Mouse (Mus musculus): ENCODE measurements around the gene Ccdc7a. TPM values are rescaled to one million over a fixed set of nuclear protein-coding genes. Genes with fewer than 3 reads are reported as not detected.

Ccdc7a gene
- polyA plus RNA-seq, 1 experiment, result not detected

DNA sequence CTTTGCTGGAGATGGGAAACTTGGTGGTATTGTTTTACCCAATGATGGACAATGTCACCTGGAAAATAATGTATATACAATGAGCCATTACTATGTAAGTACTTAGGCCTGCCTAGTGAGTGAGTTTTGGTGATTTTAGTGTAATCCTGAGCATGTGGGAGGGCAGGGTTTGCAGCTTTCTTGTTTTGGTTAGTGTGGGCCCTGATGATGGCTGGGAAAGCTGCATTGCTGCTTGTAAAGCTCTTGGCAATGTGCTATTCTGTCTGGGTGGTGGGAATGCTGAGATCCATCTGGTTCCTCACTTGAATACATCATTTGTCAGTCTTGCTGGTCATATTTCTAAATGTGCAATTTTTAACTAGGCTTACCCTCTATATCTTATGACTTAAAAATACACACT lies 349.1 kb downstream of the Ccdc7a start:
- H3K27me3 ChIP-seq (ENCODE audit: control insufficient read depth, insufficient read depth, low read length), result no peaks in the 10 kb centered on the region
- H3K27ac ChIP-seq (ENCODE audit: insufficient read depth, low read length), result no peak overlapping the region
- no peak for TF ChIP-seq POLR2A (IDR thresholded peaks at IDR 0.05; ENCODE audit: low read depth, low read length)
- TF ChIP-seq CTCF (IDR thresholded peaks at IDR 0.05; ENCODE audit: extremely low read depth, insufficient read depth, insufficient read length, insufficient replicate concordance), result no peak
- H3K4me1 ChIP-seq (ENCODE audit: control insufficient read depth, insufficient read depth, insufficient read length), result no peaks in the 10 kb centered on the region
- no peak overlapping the region for H3K4me3 ChIP-seq (ENCODE audit: extremely low read depth, insufficient read depth, insufficient read length)
- peaks cover 26% of the 10 kb centered on the region for H3K36me3 ChIP-seq (ENCODE audit: control insufficient read depth, insufficient read depth, low read length)
- no peak for DNase-seq (ENCODE audit: low read depth in 1 of 2, low spot score in 2 of 2)

DNA sequence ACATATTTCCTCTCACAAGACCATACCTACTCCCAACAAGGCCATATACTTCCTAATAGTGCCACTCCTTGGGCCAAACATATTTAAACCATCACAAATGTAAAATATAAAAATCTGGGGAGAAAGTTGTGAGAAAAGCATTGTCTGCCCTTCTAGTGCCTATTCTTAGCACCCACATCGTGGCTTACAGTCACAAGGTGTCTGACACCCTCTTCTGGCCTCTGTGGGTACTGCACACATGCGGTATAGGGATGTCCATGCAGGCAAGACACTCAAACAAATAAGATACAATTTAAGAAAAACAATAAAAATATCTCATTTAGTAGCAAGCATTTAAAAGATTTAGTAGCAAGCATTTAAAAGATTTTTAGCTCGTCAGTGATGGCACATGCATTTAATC lies 356.1 kb downstream of the Ccdc7a start:
- Histone ChIP-seq H3K4me1 (ENCODE audit: control insufficient read depth, insufficient read depth, insufficient read length) (no peaks in the 10 kb centered on the region), H3K36me3 (ENCODE audit: control insufficient read depth, insufficient read depth, low read length) (peaks cover 13% of the 10 kb centered on the region), H3K27ac (ENCODE audit: insufficient read depth, low read length) (no peak overlapping the region), H3K27me3 (ENCODE audit: control insufficient read depth, insufficient read depth, low read length) (no peaks in the 10 kb centered on the region), H3K4me3 (ENCODE audit: extremely low read depth, insufficient read depth, insufficient read length) (no peak overlapping the region)
- WGBS, result 49% methylated on average over 3 of the region's 3 CpGs
- DNase-seq (ENCODE audit: low read depth in 1 of 2, low spot score in 2 of 2), result peak; percentile 50 to 71
- TF ChIP-seq POLR2A (IDR thresholded peaks at IDR 0.05; ENCODE audit: low read depth, low read length) (no peak), CTCF (IDR thresholded peaks at IDR 0.05; ENCODE audit: extremely low read depth, insufficient read depth, insufficient read length, insufficient replicate concordance) (peak; percentile 67; the same call in 1 of the 2 replicates)

DNA sequence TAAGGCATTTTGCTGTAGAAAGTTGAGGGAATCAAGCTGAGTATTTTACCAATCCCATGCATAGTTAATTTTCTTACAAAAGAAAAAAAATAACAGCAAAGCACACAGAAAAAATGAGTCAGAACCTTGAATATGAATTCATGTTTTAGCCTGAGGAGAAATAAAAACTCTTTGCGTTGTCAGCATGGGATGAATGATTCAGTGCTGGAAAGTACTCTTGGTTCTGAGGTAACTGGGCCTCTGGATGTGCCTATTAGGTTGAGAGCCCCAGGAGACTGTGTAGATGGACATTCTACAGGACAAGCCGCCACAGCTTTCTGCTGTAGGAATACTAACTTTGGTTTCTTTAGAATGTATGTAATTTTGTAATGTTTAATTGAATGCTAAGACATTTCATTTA lies 360.5 kb downstream of the Ccdc7a start:
- no peak overlapping the region for H3K27ac ChIP-seq (ENCODE audit: insufficient read depth, low read length)
- no peak for DNase-seq (ENCODE audit: low read depth in 1 of 2, low spot score in 2 of 2)
- TF ChIP-seq CTCF (IDR thresholded peaks at IDR 0.05; ENCODE audit: extremely low read depth, insufficient read depth, insufficient read length, insufficient replicate concordance), result no peak
- TF ChIP-seq POLR2A (IDR thresholded peaks at IDR 0.05; ENCODE audit: low read depth, low read length), result no peak
- no peaks in the 10 kb centered on the region for H3K27me3 ChIP-seq (ENCODE audit: control insufficient read depth, insufficient read depth, low read length)
- WGBS, result 89% methylated on average over 2 of the region's 2 CpGs
- no peaks in the 10 kb centered on the region for H3K4me1 ChIP-seq (ENCODE audit: control insufficient read depth, insufficient read depth, insufficient read length)
- no peak overlapping the region for H3K4me3 ChIP-seq (ENCODE audit: extremely low read depth, insufficient read depth, insufficient read length)
- H3K36me3 ChIP-seq (ENCODE audit: control insufficient read depth, insufficient read depth, low read length), result no peaks in the 10 kb centered on the region; the same call in 1 of the 2 replicates

DNA sequence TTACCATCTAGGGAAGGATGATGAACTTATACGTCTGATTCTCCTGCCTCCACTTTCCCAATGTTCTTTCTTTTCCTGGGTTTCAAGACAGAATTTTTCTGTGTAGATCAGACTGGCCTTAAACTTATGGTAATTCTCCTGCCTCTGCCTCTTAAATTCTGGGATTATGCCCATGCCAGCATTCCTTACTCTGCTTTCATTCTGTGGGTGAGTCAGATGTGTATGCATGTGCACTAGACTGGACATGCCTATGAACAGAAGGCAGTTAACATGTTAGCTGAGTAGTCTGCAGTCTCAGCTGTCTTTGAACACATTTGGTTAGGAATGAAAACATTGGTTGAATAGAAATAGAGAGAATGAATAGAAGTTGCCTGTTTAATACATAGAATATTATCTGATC lies 360.9 kb downstream of the Ccdc7a start:
- WGBS, result 85% methylated on average over 1 of the region's 1 CpGs
- Histone ChIP-seq H3K4me1 (ENCODE audit: control insufficient read depth, insufficient read depth, insufficient read length) (no peaks in the 10 kb centered on the region), H3K27ac (ENCODE audit: insufficient read depth, low read length) (no peak overlapping the region), H3K4me3 (ENCODE audit: extremely low read depth, insufficient read depth, insufficient read length) (no peak overlapping the region), H3K27me3 (ENCODE audit: control insufficient read depth, insufficient read depth, low read length) (no peaks in the 10 kb centered on the region), H3K36me3 (ENCODE audit: control insufficient read depth, insufficient read depth, low read length) (no peaks in the 10 kb centered on the region; the same call in 1 of the 2 replicates)
- DNase-seq (ENCODE audit: low read depth in 1 of 2, low spot score in 2 of 2), result no peak
- TF ChIP-seq POLR2A (IDR thresholded peaks at IDR 0.05; ENCODE audit: low read depth, low read length) (no peak), CTCF (IDR thresholded peaks at IDR 0.05; ENCODE audit: extremely low read depth, insufficient read depth, insufficient read length, insufficient replicate concordance) (no peak)

DNA sequence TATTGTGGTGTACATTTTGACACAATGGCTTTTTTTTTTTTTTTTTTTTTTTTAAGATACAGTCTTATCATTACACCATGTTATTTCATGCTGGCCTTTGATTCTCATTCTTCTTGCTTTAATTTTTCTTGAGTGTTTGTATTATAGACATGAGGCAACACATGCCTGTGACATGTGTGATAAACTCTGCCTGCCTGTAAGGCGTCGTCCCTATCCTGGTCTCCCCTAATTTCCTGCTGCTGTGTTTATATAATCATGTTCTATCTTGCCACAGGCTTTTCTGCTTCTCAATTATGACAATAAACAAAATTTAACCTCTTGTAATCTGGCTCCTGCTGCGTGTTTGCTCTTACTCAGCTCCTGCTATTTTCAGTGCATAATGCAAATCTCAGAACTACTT lies 367.4 kb downstream of the Ccdc7a start:
- peaks cover 2% of the 10 kb centered on the region; the same call in 1 of the 2 replicates for H3K4me1 ChIP-seq (ENCODE audit: control insufficient read depth, insufficient read depth, insufficient read length)
- H3K27me3 ChIP-seq (ENCODE audit: control insufficient read depth, insufficient read depth, low read length), result no peaks in the 10 kb centered on the region
- H3K36me3 ChIP-seq (ENCODE audit: control insufficient read depth, insufficient read depth, low read length), result no peaks in the 10 kb centered on the region
- TF ChIP-seq CTCF (IDR thresholded peaks at IDR 0.05; ENCODE audit: extremely low read depth, insufficient read depth, insufficient read length, insufficient replicate concordance) (no peak), POLR2A (IDR thresholded peaks at IDR 0.05; ENCODE audit: low read depth, low read length) (no peak)
- H3K4me3 ChIP-seq (ENCODE audit: extremely low read depth, insufficient read depth, insufficient read length), result no peak overlapping the region
- DNase-seq (ENCODE audit: low read depth in 1 of 2, low spot score in 2 of 2), result no peak
- no peak overlapping the region for H3K27ac ChIP-seq (ENCODE audit: insufficient read depth, low read length)
- WGBS, result 88% methylated on average over 3 of the region's 3 CpGs

DNA sequence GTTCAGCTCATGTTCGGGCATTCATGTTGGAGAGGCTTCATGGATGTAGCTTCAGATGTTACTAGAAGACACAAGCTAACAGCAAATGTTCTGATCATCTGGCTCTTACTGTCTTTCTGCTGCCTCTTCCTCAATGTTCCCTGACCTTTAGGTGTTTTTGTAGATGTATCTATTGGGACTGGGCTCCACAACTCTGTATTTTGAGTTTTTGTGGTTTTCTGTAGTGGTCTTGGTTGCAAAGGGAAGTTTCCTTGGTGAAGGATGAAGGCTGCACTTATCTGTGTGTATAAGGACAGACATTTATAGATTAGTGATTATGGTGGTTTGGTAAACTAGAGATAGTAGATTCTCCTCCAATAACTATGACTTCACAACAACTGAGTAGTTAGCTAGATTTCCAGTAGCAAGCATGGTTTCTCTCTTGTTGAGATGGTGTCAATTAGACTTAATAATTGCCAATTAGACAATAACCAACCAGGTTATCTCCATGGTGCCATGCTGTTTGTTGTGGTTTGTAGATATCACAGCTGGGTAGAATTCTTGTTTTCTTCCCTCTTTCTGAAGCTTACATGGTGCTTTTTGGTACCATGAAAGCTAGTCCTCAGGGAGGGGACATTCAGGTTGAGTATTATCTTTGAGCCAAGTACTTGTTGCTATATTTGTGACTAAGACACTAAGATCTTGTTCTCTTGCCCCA lies 368.5 kb downstream of the Ccdc7a start:
- Histone ChIP-seq H3K27me3 (ENCODE audit: control insufficient read depth, insufficient read depth, low read length) (no peaks in the 10 kb centered on the region), H3K4me3 (ENCODE audit: extremely low read depth, insufficient read depth, insufficient read length) (no peak overlapping the region), H3K4me1 (ENCODE audit: control insufficient read depth, insufficient read depth, insufficient read length) (peaks cover 2% of the 10 kb centered on the region; the same call in 1 of the 2 replicates), H3K36me3 (ENCODE audit: control insufficient read depth, insufficient read depth, low read length) (no peaks in the 10 kb centered on the region), H3K27ac (ENCODE audit: insufficient read depth, low read length) (no peak overlapping the region)
- no peak for TF ChIP-seq POLR2A (IDR thresholded peaks at IDR 0.05; ENCODE audit: low read depth, low read length)
- TF ChIP-seq CTCF (IDR thresholded peaks at IDR 0.05; ENCODE audit: extremely low read depth, insufficient read depth, insufficient read length, insufficient replicate concordance), result no peak
- no peak for DNase-seq (ENCODE audit: low read depth in 1 of 2, low spot score in 2 of 2)
- 93% methylated on average over 1 of the region's 1 CpGs for WGBS

DNA sequence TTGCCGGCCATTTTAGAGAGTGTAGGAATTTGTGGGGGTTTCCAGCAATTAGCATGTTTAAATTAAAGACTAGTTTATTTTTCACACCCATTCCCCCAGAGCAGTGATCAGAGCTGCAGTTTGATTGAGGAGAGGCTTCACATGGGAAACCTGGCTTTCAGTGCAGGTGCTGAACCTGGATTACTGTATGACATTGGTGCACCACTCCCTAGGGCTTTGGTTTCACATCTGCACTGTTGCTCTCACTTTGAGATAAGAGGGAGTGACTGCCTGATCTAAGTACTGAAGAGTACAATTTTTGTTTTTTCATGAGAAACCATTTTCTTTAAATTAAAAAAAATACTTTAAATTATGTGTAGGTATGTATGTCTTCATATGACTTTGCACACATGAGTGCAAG lies 375.3 kb downstream of the Ccdc7a start:
- Histone ChIP-seq H3K4me1 (ENCODE audit: control insufficient read depth, insufficient read depth, insufficient read length) (peaks cover 3% of the 10 kb centered on the region), H3K4me3 (ENCODE audit: extremely low read depth, insufficient read depth, insufficient read length) (no peak overlapping the region), H3K36me3 (ENCODE audit: control insufficient read depth, insufficient read depth, low read length) (no peaks in the 10 kb centered on the region), H3K27ac (ENCODE audit: insufficient read depth, low read length) (no peak overlapping the region), H3K27me3 (ENCODE audit: control insufficient read depth, insufficient read depth, low read length) (no peaks in the 10 kb centered on the region)
- no peak for TF ChIP-seq CTCF (IDR thresholded peaks at IDR 0.05; ENCODE audit: extremely low read depth, insufficient read depth, insufficient read length, insufficient replicate concordance)
- TF ChIP-seq POLR2A (IDR thresholded peaks at IDR 0.05; ENCODE audit: low read depth, low read length), result no peak
- no peak for DNase-seq (ENCODE audit: low read depth in 1 of 2, low spot score in 2 of 2)
- 88% methylated on average over 1 of the region's 1 CpGs for WGBS

Measured in spleen, adult 2 months (tissue).